Mouse (Mus musculus): ENCODE measurements at regions not wholly inside any gene's neighbourhood (a gene's known extent, or its start where the extent isn't known, plus 50 kb on each side); places are given as distances from the start of the nearest gene placed in this dataset.

DNA sequence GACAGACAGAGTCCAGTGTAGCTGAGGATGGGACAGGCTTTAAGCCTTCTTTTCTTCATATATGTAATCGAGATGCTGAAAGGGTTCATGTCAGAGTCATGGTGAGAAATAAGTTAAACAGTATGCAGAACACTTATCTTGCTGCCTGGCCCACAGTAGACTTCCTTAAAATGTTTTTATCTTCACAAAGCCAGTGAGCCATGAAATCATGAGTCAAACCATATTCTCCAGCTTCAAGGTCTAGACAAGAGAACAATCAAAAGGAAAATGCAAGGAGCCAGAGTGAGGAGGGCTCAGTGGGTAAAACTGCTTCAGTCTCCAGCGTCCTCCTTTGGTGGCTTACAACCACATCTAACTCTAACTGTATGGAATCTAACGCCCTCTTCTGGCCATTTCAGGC is 103.7 kb upstream of the Onecut1 start:
- no peak overlapping the region for H3K4me2 ChIP-seq
- no peak for DNase-seq
- no peak overlapping the region for H3K4me3 ChIP-seq (replicated peaks)
- WGBS (ENCODE audit: insufficient replicate concordance) = 41% methylated on average over 3 of the region's 3 CpGs
- H3K9ac ChIP-seq = no peak overlapping the region
- no peaks in the 10 kb centered on the region for H3K9me3 ChIP-seq (replicated peaks)
- H3K4me1 ChIP-seq (replicated peaks) = no peaks in the 10 kb centered on the region
- no peaks in the 10 kb centered on the region for H3K27me3 ChIP-seq
- H3K36me3 ChIP-seq = no peaks in the 10 kb centered on the region
- H3K27ac ChIP-seq = no peak overlapping the region
- ATAC-seq (ENCODE audit: low read depth) = no peak

DNA sequence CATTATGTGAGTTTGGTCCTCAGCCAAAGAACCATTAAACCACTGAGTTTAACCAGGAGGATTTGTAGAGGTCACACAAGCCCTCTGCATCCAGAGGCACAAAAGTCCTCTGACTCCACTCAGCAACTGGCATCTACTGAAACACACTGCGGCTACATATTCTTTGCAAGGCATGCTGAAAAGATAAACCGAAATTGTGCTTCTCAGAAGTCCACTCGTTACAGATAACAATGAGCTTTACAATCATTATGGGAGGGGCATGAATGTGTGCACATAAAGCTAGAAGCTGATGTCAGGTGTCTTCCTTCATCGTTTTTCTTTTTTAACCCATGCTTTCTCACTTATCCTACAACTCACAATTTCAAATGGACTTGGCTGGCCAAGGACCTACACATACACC is 102.8 kb upstream of the Onecut1 start:
- H3K4me2 ChIP-seq = no peak overlapping the region

DNA sequence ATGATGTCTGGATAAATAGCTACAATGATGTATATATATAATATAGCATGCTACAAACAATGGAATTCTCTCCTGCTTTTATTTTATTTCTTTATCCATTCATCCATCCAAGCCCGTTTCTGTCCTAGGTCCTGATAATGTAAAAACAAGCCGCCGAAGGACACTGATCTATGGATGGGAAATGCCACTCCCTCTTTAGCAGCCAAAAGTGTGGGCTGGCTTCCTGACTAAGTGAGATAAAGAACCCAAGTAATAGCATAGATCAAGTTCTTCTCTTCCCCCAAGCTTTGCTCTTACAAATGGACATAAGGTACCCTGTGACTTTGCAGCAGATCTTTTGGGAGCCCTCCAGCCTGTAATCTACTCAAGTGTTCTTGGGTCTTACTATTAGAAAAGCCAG is 81.3 kb upstream of the Onecut1 start:
- no peaks in the 10 kb centered on the region for H3K4me1 ChIP-seq (replicated peaks)
- no peak overlapping the region for H3K27ac ChIP-seq
- H3K9ac ChIP-seq = no peak overlapping the region
- DNase-seq (no peak), ATAC-seq (ENCODE audit: low read depth) (no peak)
- no peak overlapping the region for H3K4me3 ChIP-seq (replicated peaks)
- WGBS (ENCODE audit: insufficient replicate concordance) = 37% methylated on average over 3 of the region's 3 CpGs
- no peaks in the 10 kb centered on the region for H3K9me3 ChIP-seq (replicated peaks)
- no peaks in the 10 kb centered on the region for H3K36me3 ChIP-seq
- no peak overlapping the region for H3K4me2 ChIP-seq
- H3K27me3 ChIP-seq = no peaks in the 10 kb centered on the region

More for the DNA sequence above, 102.8 kb upstream of the Onecut1 start:
- ATAC-seq (ENCODE audit: low read depth) (no peak), DNase-seq (no peak)
- H3K27ac ChIP-seq = no peak overlapping the region
- WGBS (ENCODE audit: insufficient replicate concordance) = 54% methylated on average over 4 of the region's 4 CpGs
- no peak overlapping the region for H3K4me3 ChIP-seq (replicated peaks)
- no peaks in the 10 kb centered on the region for H3K9me3 ChIP-seq (replicated peaks)
- H3K36me3 ChIP-seq = no peaks in the 10 kb centered on the region
- no peak overlapping the region for H3K9ac ChIP-seq
- H3K4me1 ChIP-seq (replicated peaks) = no peaks in the 10 kb centered on the region
- H3K27me3 ChIP-seq = no peaks in the 10 kb centered on the region

DNA sequence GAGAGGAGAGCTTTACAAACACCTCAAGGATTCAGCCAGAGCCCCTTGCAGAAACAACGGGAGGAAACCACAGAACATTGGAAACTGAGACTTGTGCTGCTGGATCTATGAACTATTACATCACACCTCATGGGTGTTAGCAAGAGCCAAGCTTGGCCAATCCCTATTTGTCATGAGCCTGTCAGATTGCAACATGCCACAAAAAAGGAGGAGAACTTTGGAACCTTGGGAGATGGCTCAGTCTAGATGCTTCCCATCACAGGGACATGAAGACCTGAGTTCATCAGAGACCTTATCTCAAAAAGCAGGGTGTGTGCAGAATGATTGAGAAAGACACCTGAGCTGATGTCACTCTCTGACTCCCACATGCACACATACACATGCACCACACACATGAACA is 68.3 kb upstream of the Onecut1 start:
- DNase-seq = no peak
- H3K4me3 ChIP-seq (replicated peaks) = no peak overlapping the region

DNA sequence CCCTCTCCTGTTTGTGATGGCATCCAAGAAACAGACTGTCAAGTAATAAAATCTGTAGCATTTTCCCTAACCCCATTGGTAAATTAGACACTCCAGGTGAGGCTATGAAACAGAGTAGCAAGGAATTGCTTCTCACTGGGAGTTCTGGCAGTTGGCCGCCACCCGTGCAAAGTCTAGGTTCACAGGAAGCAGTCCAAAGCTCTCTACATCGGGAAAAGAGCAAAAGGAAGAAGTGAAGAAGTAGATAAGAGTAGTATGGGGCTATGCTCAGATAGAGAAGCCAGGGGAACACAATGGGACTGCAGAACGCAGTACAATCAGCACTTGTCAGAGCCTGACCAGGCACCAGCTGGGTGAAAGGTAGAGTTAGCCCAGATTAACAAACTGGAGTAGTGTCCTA is 65.7 kb upstream of the Onecut1 start:
- Histone ChIP-seq H3K36me3 (no peaks in the 10 kb centered on the region), H3K27ac (no peak overlapping the region), H3K4me2 (no peak overlapping the region), H3K27me3 (no peaks in the 10 kb centered on the region), H3K4me3 (replicated peaks) (no peak overlapping the region), H3K9ac (no peak overlapping the region), H3K4me1 (replicated peaks) (no peaks in the 10 kb centered on the region), H3K9me3 (replicated peaks) (no peaks in the 10 kb centered on the region)
- no peak for DNase-seq
- WGBS (ENCODE audit: insufficient replicate concordance) = 19% methylated on average over 4 of the region's 4 CpGs
- ATAC-seq (ENCODE audit: low read depth) = no peak

More for the DNA sequence above, 68.3 kb upstream of the Onecut1 start:
- Histone ChIP-seq H3K4me1 (replicated peaks) (no peaks in the 10 kb centered on the region), H3K9me3 (replicated peaks) (no peaks in the 10 kb centered on the region), H3K27me3 (no peaks in the 10 kb centered on the region), H3K36me3 (no peaks in the 10 kb centered on the region), H3K9ac (no peak overlapping the region), H3K27ac (no peak overlapping the region), H3K4me2 (no peak overlapping the region)
- 29% methylated on average over 1 of the region's 1 CpGs for WGBS (ENCODE audit: insufficient replicate concordance)
- ATAC-seq (ENCODE audit: low read depth) = peak; percentile 41; the same call in 1 of the 2 replicates

DNA sequence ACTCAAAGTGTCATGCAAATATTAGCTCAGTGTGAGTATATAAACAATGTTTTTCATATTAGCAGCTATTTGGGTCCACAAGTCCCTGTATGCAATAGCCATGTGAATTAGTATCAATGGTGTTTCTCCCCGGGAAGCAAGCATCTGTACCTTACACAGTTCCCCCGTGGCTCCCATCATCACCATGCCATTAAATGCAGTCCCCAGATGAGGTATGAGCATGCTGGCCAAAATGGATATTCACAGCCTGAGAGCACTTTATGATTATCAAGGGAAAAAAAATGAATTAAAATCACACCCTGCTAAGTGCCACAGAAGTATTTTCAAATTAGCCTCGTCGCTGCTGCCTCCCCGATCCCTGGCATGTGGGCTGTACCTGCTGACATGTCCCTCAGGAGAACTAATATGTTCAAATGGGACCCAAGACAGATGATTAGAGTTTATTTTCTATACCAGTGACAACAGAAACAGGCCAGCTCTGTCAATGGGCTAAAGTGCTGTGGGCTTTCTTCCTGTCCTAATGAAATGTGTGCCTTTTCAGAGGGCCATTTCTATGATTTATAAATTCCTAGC is 64.4 kb upstream of the Onecut1 start:
- H3K4me1 ChIP-seq (replicated peaks) = no peaks in the 10 kb centered on the region
- no peak overlapping the region for H3K27ac ChIP-seq
- 70% methylated on average over 5 of the region's 5 CpGs for WGBS (ENCODE audit: insufficient replicate concordance)
- H3K9me3 ChIP-seq (replicated peaks) = no peaks in the 10 kb centered on the region
- no peaks in the 10 kb centered on the region for H3K36me3 ChIP-seq
- H3K27me3 ChIP-seq = no peaks in the 10 kb centered on the region
- no peak overlapping the region for H3K4me2 ChIP-seq
- no peak for ATAC-seq (ENCODE audit: low read depth)
- H3K9ac ChIP-seq = no peak overlapping the region
- H3K4me3 ChIP-seq (replicated peaks) = no peak overlapping the region
- no peak for DNase-seq

DNA sequence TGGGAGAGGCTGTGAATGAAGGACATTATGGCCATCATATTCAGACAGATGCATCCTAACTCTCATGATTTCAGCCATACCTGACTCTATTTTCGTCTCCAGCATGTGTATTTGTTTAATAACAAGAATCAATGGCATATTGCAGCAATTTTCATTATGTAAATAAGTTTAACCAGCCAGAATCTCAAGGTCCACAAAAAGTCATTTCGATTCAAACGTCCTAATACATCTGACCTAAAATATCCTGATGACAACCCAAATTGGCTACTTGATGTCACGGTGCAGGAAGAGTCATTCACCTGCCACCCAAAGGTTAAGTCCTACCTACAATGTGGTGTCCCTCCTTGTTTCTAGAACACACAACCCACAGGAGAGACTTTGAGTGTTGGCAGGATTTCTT is 60.6 kb upstream of the Onecut1 start:
- Histone ChIP-seq H3K36me3 (no peaks in the 10 kb centered on the region), H3K27me3 (no peaks in the 10 kb centered on the region), H3K27ac (no peak overlapping the region), H3K4me2 (no peak overlapping the region), H3K4me3 (replicated peaks) (no peak overlapping the region), H3K9ac (no peak overlapping the region), H3K4me1 (replicated peaks) (no peaks in the 10 kb centered on the region), H3K9me3 (replicated peaks) (no peaks in the 10 kb centered on the region)
- 59% methylated on average over 4 of the region's 4 CpGs for whole genome bisulfite sequencing (ENCODE audit: insufficient replicate concordance)
- no peak for DNase-seq
- ATAC-seq (ENCODE audit: low read depth) = no peak

DNA sequence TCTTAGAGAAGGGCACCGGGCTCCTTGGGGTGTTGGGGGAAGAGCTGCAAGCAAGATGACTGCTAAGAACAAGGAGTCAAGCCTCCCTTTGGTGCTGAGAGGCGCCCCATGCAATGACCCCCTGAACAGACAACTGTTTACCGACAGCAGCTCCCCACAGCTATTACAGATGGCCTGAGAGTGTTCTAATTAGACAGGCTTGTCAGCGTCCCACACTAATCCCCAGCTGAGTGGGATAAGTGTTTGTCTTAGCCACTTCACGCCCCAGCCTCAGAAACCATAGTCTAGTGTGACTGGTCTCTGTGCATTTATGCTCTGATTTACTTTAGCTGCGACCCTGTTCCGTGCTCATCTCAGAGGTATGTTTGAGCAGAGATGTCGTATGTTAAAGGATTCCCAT is 50.3 kb upstream of the Onecut1 start:
- Histone ChIP-seq H3K27ac (no peak overlapping the region), H3K4me1 (replicated peaks) (no peaks in the 10 kb centered on the region), H3K4me2 (no peak overlapping the region), H3K27me3 (no peaks in the 10 kb centered on the region), H3K4me3 (replicated peaks) (no peak overlapping the region), H3K36me3 (no peaks in the 10 kb centered on the region), H3K9ac (no peak overlapping the region), H3K9me3 (replicated peaks) (no peaks in the 10 kb centered on the region)
- DNase-seq (no peak), ATAC-seq (ENCODE audit: low read depth) (no peak)
- 40% methylated on average over 8 of the region's 8 CpGs for WGBS (ENCODE audit: insufficient replicate concordance)

All from liver, embryonic 13.5 days (tissue).